Mouse (Mus musculus) heart, adult 2 months (tissue): ENCODE measurements at regions not wholly inside any gene's neighbourhood (a gene's known extent, or its start where the extent isn't known, plus 50 kb on each side); places are given as distances from the start of the nearest gene placed in this dataset.

Source experiments
- CTCF ChIP-seq: fragments of 200-600 bp; IDR thresholded peaks from 2 replicates; pipeline ENCODE4 v1.8.1; 2022; ENCODE audit warnings: antibody characterized with exemption, mild to moderate bottlenecking, moderate library complexity
- EP300 ChIP-seq: fragments of 200-500 bp; IDR thresholded peaks from 2 replicates; pipeline ENCODE4 v1.6.1; 2011; ENCODE audit warnings: low read depth, low read length, control low read depth; ENCODE audit not compliant: insufficient read depth

DNA sequence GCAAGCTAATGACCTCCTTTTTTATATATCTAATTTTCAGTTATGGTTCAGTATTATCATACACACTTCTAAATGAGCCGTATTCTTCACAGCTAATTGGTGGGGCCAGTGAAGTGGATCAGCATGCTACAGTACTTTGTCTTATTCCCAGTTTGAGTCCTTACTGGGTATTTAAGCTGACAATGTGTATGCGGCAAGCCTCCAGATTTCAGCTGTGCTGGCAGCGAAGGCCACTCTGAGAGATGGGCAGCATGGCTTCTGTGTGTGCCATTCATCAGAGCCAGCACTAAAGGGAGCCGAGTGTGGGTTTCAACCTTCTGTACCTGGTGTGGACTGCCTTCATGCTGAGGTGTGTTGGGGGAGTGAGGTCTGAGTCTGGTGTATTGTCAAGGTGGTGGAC lies 641.5 kb upstream of the Tenm3 start:
- no peak for TF ChIP-seq CTCF
- no peak for TF ChIP-seq EP300
